Mouse (Mus musculus): Measurements from ENCODE around the gene Dennd1a. TPM values are rescaled to one million over a fixed set of nuclear protein-coding genes. Genes with fewer than 3 reads are reported as not detected.
A peak's percentile ranks its signal among the peaks of the same experiment; 100 is the strongest.

The Dennd1a gene
- polyA plus RNA-seq, 1 experiment from 2014 or later: 13.9 TPM

GRCm38 (mm10) chr2:38165966-38166365 lies 121.2 kb downstream of the Dennd1a start:
- no peak overlapping the region for H3K9ac ChIP-seq (ENCODE audit: low read length)
- peak; percentile 36 for DNase-seq (ENCODE audit: low spot score)
- H3K27ac ChIP-seq (ENCODE audit: low read depth, low read length): no peak overlapping the region
- no peak for ATAC-seq
- no peaks in the 10 kb centered on the region for H3K27me3 ChIP-seq (replicated peaks; ENCODE audit: control insufficient read depth, insufficient read depth, low read length)
- H3K4me3 ChIP-seq (ENCODE audit: low read depth, low read length): no peak overlapping the region
- H3K9me3 ChIP-seq (replicated peaks; ENCODE audit: control insufficient read depth, low read length): no peaks in the 10 kb centered on the region
- H3K4me2 ChIP-seq (ENCODE audit: low read length): no peak overlapping the region
- 39% methylated on average over 5 of the region's 5 CpGs for WGBS
- H3K36me3 ChIP-seq (ENCODE audit: control insufficient read depth, insufficient read depth, low read length): no peaks in the 10 kb centered on the region
- H3K4me1 ChIP-seq (ENCODE audit: control insufficient read depth, insufficient read depth, low read length): no peaks in the 10 kb centered on the region; the same call in 1 of the 2 replicates

- no peaks in the 10 kb centered on the region for H3K9me3 ChIP-seq (replicated peaks; ENCODE audit: control insufficient read depth, low read length)
- DNase-seq (ENCODE audit: low spot score) (no peak), ATAC-seq (no peak)
- 63% methylated on average over 5 of the region's 5 CpGs for WGBS
- no peak overlapping the region for H3K4me3 ChIP-seq (ENCODE audit: low read depth, low read length)
- H3K4me1 ChIP-seq (ENCODE audit: control insufficient read depth, insufficient read depth, low read length): no peaks in the 10 kb centered on the region; the same call in 1 of the 2 replicates
- no peak overlapping the region for H3K9ac ChIP-seq (ENCODE audit: low read length)
- H3K27ac ChIP-seq (ENCODE audit: low read depth, low read length): no peak overlapping the region
- H3K4me2 ChIP-seq (ENCODE audit: low read length): no peak overlapping the region
- no peaks in the 10 kb centered on the region for H3K27me3 ChIP-seq (replicated peaks; ENCODE audit: control insufficient read depth, insufficient read depth, low read length)
- H3K36me3 ChIP-seq (ENCODE audit: control insufficient read depth, insufficient read depth, low read length): no peaks in the 10 kb centered on the region
Measured at GRCm38 (mm10) chr2:38164326-38165035, 122.7 kb downstream of the Dennd1a start.

- H3K27ac ChIP-seq (ENCODE audit: low read depth, low read length): no peak overlapping the region
- no peak overlapping the region for H3K4me3 ChIP-seq (ENCODE audit: low read depth, low read length)
- no peaks in the 10 kb centered on the region; the same call in 1 of the 2 replicates for H3K4me1 ChIP-seq (ENCODE audit: control insufficient read depth, insufficient read depth, low read length)
- H3K4me2 ChIP-seq (ENCODE audit: low read length): no peak overlapping the region
- peak; percentile 59 for DNase-seq (ENCODE audit: low spot score)
- WGBS: 33% methylated on average over 3 of the region's 3 CpGs
- H3K9ac ChIP-seq (ENCODE audit: low read length): no peak overlapping the region
- no peak for ATAC-seq
- H3K9me3 ChIP-seq (replicated peaks; ENCODE audit: control insufficient read depth, low read length): no peaks in the 10 kb centered on the region
- H3K36me3 ChIP-seq (ENCODE audit: control insufficient read depth, insufficient read depth, low read length): no peaks in the 10 kb centered on the region
- no peaks in the 10 kb centered on the region for H3K27me3 ChIP-seq (replicated peaks; ENCODE audit: control insufficient read depth, insufficient read depth, low read length)
Measured at GRCm38 (mm10) chr2:38162486-38162885, 124.7 kb downstream of the Dennd1a start.

- no peak for ATAC-seq
- Histone ChIP-seq H3K36me3 (ENCODE audit: control insufficient read depth, insufficient read depth, low read length) (no peaks in the 10 kb centered on the region), H3K27ac (ENCODE audit: low read depth, low read length) (no peak overlapping the region), H3K9me3 (replicated peaks; ENCODE audit: control insufficient read depth, low read length) (no peaks in the 10 kb centered on the region), H3K27me3 (replicated peaks; ENCODE audit: control insufficient read depth, insufficient read depth, low read length) (no peaks in the 10 kb centered on the region), H3K4me2 (ENCODE audit: low read length) (no peak overlapping the region), H3K4me1 (ENCODE audit: control insufficient read depth, insufficient read depth, low read length) (peaks cover 3% of the 10 kb centered on the region; the same call in 1 of the 2 replicates), H3K4me3 (ENCODE audit: low read depth, low read length) (no peak overlapping the region), H3K9ac (ENCODE audit: low read length) (no peak overlapping the region)
- DNase-seq (ENCODE audit: low spot score): no peak
- 88% methylated on average over 1 of the region's 1 CpGs for WGBS
Measured at GRCm38 (mm10) chr2:38161484-38161883, 125.7 kb downstream of the Dennd1a start.

GRCm38 (mm10) chr2:38159736-38160135 lies 127.5 kb downstream of the Dennd1a start:
- no peaks in the 10 kb centered on the region for H3K36me3 ChIP-seq (ENCODE audit: control insufficient read depth, insufficient read depth, low read length)
- no peak overlapping the region for H3K4me3 ChIP-seq (ENCODE audit: low read depth, low read length)
- H3K27me3 ChIP-seq (replicated peaks; ENCODE audit: control insufficient read depth, insufficient read depth, low read length): no peaks in the 10 kb centered on the region
- ATAC-seq: no peak
- no peak overlapping the region for H3K9ac ChIP-seq (ENCODE audit: low read length)
- H3K4me2 ChIP-seq (ENCODE audit: low read length): no peak overlapping the region
- H3K4me1 ChIP-seq (ENCODE audit: control insufficient read depth, insufficient read depth, low read length): peaks cover 3% of the 10 kb centered on the region; the same call in 1 of the 2 replicates
- WGBS: 93% methylated on average over 1 of the region's 1 CpGs
- no peaks in the 10 kb centered on the region for H3K9me3 ChIP-seq (replicated peaks; ENCODE audit: control insufficient read depth, low read length)
- DNase-seq (ENCODE audit: low spot score): no peak
- no peak overlapping the region for H3K27ac ChIP-seq (ENCODE audit: low read depth, low read length)

- H3K9ac ChIP-seq (ENCODE audit: low read length): no peak overlapping the region
- ATAC-seq: peak; percentile 79
- H3K36me3 ChIP-seq (ENCODE audit: control insufficient read depth, insufficient read depth, low read length): no peaks in the 10 kb centered on the region
- peak; percentile 67 for DNase-seq (ENCODE audit: low spot score)
- no peaks in the 10 kb centered on the region for H3K27me3 ChIP-seq (replicated peaks; ENCODE audit: control insufficient read depth, insufficient read depth, low read length)
- H3K27ac ChIP-seq (ENCODE audit: low read depth, low read length): peak overlapping the region; percentile 16; the same call in 1 of the 2 replicates
- 6% methylated on average over 1 of the region's 1 CpGs for WGBS
- H3K4me1 ChIP-seq (ENCODE audit: control insufficient read depth, insufficient read depth, low read length): peaks cover 3% of the 10 kb centered on the region; the same call in 1 of the 2 replicates
- no peak overlapping the region for H3K4me3 ChIP-seq (ENCODE audit: low read depth, low read length)
- H3K9me3 ChIP-seq (replicated peaks; ENCODE audit: control insufficient read depth, low read length): no peaks in the 10 kb centered on the region
- peak overlapping the region; percentile 1; the same call in 1 of the 2 replicates for H3K4me2 ChIP-seq (ENCODE audit: low read length)
Measured at GRCm38 (mm10) chr2:38157002-38157401, 130.2 kb downstream of the Dennd1a start.

- H3K4me2 ChIP-seq (ENCODE audit: low read length): no peak overlapping the region
- H3K36me3 ChIP-seq (ENCODE audit: control insufficient read depth, insufficient read depth, low read length): no peaks in the 10 kb centered on the region
- no peak overlapping the region for H3K9ac ChIP-seq (ENCODE audit: low read length)
- H3K4me3 ChIP-seq (ENCODE audit: low read depth, low read length): no peak overlapping the region
- no peaks in the 10 kb centered on the region for H3K9me3 ChIP-seq (replicated peaks; ENCODE audit: control insufficient read depth, low read length)
- no peaks in the 10 kb centered on the region for H3K27me3 ChIP-seq (replicated peaks; ENCODE audit: control insufficient read depth, insufficient read depth, low read length)
- 33% methylated on average over 2 of the region's 2 CpGs for WGBS
- H3K27ac ChIP-seq (ENCODE audit: low read depth, low read length): no peak overlapping the region
- DNase-seq (ENCODE audit: low spot score) (no peak), ATAC-seq (no peak)
- peaks cover 3% of the 10 kb centered on the region; the same call in 1 of the 2 replicates for H3K4me1 ChIP-seq (ENCODE audit: control insufficient read depth, insufficient read depth, low read length)
Measured at GRCm38 (mm10) chr2:38156001-38156400, 131.2 kb downstream of the Dennd1a start.

GRCm38 (mm10) chr2:38144831-38145230 lies 142.4 kb downstream of the Dennd1a start:
- Histone ChIP-seq H3K4me1 (ENCODE audit: control insufficient read depth, insufficient read depth, low read length) (peaks cover 40% of the 10 kb centered on the region), H3K4me2 (ENCODE audit: low read length) (no peak overlapping the region), H3K9ac (ENCODE audit: low read length) (no peak overlapping the region), H3K27me3 (replicated peaks; ENCODE audit: control insufficient read depth, insufficient read depth, low read length) (no peaks in the 10 kb centered on the region), H3K36me3 (ENCODE audit: control insufficient read depth, insufficient read depth, low read length) (no peaks in the 10 kb centered on the region), H3K4me3 (ENCODE audit: low read depth, low read length) (no peak overlapping the region), H3K27ac (ENCODE audit: low read depth, low read length) (peak overlapping the region; percentile 63), H3K9me3 (replicated peaks; ENCODE audit: control insufficient read depth, low read length) (no peaks in the 10 kb centered on the region)
- DNase-seq (ENCODE audit: low spot score) (no peak), ATAC-seq (no peak)

GRCm38 (mm10) chr2:38144067-38144779 lies 143.0 kb downstream of the Dennd1a start:
- DNase-seq (ENCODE audit: low spot score): peak; percentile 94
- 4% methylated on average over 8 of the region's 8 CpGs for WGBS
- peaks cover 40% of the 10 kb centered on the region for H3K4me1 ChIP-seq (ENCODE audit: control insufficient read depth, insufficient read depth, low read length)

More at GRCm38 (mm10) chr2:38144067-38144779, 143.0 kb downstream of the Dennd1a start:
- H3K9ac ChIP-seq (ENCODE audit: low read length): 0 out of 2 replicates have a peak overlapping the region, but pooled peaks have one; percentile 1
- H3K27ac ChIP-seq (ENCODE audit: low read depth, low read length): peak overlapping the region; percentile 63
- no peaks in the 10 kb centered on the region for H3K27me3 ChIP-seq (replicated peaks; ENCODE audit: control insufficient read depth, insufficient read depth, low read length)
- H3K36me3 ChIP-seq (ENCODE audit: control insufficient read depth, insufficient read depth, low read length): no peaks in the 10 kb centered on the region
- no peak overlapping the region for H3K4me3 ChIP-seq (ENCODE audit: low read depth, low read length)
- no peaks in the 10 kb centered on the region for H3K9me3 ChIP-seq (replicated peaks; ENCODE audit: control insufficient read depth, low read length)
- 0 out of 2 replicates have a peak overlapping the region, but pooled peaks have one; percentile 4 for H3K4me2 ChIP-seq (ENCODE audit: low read length)
- ATAC-seq: peak; percentile 91
